Mouse (Mus musculus): ENCODE data around the gene Farp2.

The Farp2 gene

GRCm38 (mm10) chr1:93563224-93563623 is 51.3 kb downstream of the Farp2 start:
- peak; percentile 7 to 8 for DNase-seq (ENCODE audit: low spot score in 2 of 2)

DNA sequence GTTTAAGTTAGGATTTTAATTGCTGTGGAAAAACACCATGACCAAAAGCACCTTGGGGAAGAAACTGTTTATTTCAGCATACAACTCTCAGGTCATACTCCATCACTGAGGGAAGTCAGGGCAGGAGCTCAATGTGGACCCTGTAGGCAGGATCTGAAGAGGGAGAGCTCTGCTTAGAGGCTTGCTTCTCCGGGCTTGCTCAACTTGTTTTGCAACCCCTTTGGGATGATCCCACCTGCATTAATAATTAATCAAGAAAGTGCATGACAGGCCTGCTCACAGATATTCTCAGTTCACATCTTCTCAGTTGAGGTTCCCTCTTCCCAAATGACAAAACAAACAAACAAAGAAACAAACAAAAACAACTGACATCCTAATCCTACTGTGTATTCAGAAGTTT is 51.8 kb downstream of the Farp2 start:
- DNase-seq (ENCODE audit: low spot score in 2 of 2) = no peak

DNA sequence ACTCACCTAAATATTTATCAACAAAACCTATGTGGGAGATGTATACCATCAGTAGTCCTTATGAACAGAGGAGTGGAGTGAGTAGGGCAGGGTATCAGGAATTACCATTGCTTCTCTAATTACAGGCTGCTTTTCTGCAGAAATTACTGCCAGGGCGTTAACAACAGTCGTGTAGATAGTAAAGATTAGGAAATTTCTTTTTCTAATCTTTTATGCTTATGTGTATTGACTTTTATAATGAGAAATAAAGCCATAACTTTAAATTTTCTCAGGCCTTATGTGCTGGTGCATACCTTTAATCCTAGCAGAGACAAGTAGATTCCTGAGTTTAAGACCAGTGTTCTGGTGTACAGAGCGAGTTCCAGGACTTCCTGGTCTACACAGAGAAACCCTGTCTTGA is 52.9 kb downstream of the Farp2 start:
- no peak for DNase-seq (ENCODE audit: low spot score in 2 of 2)

- no peak for DNase-seq (ENCODE audit: low spot score in 2 of 2)
These were observed 55.1 kb downstream of the Farp2 start for GRCm38 (mm10) chr1:93567013-93567412.

DNA sequence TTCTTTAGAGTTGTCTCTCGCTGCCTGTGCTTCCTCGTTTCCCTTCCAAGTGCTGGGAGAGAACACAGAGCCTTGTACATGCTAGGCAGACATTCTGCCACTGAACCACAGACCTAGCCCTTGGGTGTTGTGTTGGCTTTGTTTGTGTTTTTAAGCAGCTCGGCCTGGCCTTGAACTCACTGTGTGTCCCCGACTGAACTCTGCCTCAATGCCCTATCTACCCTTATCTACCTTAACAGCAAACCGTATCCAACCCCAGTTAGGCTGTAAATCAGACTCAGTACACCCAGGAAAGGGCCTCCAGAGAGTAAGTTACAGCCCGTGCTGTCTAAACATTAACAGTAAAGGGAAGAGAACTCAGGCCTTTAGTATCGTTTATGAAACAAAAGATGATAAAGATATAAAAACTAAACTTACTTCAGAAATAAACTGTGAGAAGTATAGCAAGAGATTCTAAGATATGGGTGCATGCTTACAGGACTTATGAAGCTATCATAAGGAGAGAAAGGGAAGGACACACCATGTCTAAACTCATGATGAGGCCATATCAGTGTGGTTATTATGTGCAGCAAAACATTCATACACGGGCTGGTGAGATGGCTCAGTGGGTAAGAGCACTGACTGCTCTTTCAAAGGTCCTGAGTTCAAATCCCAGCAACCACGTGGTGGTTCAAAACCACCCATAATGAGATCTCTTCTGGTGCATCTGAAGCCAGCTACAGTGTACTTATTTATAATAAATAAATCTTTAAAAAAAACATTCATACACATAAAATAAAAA is 56.0 kb downstream of the Farp2 start:
- no peak for DNase-seq (ENCODE audit: low spot score in 2 of 2)

DNA sequence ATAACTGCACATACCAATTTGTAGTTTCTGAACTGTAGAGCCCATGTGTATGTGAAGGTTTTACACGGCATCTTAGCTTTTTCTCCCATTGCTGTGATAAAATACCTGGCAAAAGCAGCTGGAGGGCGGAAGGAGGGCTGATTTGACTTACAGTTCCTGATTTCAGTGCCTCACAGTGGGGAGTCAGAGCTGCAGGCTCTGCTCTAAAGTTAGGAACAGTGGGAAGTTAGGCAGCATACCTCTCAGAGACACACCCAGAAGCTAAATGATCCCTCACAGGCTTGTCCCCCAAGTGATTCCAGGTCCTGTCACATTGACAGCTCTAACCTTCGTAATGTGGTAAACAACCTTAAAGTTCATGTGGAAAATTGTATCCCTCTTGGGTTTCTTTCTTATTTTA is 65.2 kb downstream of the Farp2 start:
- DNase-seq (ENCODE audit: low spot score in 2 of 2) = no peak

GRCm38 (mm10) chr1:93577861-93578260 is 66.0 kb downstream of the Farp2 start:
- DNase-seq (ENCODE audit: low spot score in 2 of 2) = no peak

DNA sequence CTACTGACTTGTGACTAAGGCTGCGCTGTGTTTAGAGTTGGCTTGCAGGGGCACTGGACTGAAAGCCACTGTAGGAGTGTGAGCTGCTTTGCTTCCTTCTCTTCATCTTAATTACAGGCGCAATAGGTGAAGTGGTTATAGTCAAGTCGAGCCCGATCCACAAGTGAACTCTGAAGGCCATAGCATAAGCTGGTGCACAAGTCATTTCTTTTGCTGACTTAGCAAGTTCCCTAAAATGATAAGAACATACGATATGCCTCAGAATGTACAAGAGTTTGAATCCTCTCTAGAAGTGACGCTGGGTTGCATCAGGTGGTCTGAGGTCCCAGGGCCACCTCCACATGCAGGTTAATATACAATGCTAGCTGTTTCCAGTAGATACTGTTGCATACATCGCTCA is 69.7 kb downstream of the Farp2 start:
- no peak for DNase-seq (ENCODE audit: low spot score in 2 of 2)

DNA sequence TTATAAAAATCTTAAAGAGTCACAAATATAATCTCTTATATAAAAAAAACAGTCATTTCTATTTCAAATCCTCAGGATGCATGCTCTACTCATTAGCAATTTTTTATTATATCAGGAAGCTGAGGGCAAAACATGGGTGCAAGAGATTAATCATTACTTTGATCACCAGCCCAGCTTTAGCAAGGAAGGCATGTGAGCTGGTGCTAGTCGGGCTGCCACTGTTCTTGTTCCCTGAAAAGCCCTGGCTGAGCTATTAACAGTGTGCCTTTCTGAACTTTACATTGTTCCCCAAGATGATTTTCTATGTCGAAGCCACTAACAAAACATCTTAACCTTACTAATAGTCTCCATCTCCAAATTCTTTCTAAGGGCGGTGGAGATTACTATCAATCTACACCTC is 76.5 kb downstream of the Farp2 start:
- DNase-seq (ENCODE audit: low spot score in 2 of 2) = no peak

- no peak for DNase-seq (ENCODE audit: low spot score in 2 of 2)
These were observed 82.1 kb downstream of the Farp2 start for GRCm38 (mm10) chr1:93593960-93594359.

DNA sequence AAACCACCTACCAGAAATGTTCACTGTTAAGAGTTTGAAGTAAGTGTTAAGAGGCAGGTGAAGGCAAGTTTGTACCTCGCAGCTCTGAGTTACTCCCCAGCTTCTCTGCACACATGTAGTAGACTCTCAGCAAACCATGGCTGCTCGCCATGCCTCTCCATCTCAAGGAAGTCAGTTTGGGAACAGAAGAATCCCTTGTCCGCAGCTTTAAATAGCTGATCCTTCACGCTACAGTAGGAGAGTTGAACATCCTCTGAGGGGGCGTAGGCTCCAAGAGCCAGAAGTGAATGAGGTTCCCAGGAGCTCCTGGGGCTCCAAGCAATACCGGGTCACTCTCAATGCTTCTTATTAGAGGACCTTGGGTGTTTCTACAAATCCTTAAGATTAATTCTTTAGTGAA is 84.0 kb downstream of the Farp2 start:
- no peak for DNase-seq (ENCODE audit: low spot score in 2 of 2)

- no peak for DNase-seq (ENCODE audit: low spot score in 2 of 2)
These were observed 91.0 kb downstream of the Farp2 start for GRCm38 (mm10) chr1:93602911-93603310.

DNA sequence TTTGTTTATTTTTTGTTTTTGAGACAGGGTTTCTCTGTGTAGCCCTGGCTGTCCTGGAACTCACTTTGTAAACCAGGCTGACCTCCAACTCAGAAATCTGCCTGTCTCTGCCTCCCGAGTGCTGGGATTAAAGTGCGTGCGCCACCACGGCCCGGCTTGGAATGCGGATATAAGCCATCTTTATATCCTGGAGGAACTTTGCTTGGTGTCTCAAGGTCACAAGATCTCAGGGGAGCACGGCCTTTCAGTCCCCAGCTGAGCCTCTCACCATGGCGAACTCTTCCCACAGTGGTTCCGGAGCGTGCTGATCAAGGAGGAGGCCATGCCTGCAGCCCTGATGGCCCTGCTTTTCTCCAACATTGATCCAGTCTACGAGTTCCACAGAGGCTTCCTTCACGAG is 92.0 kb downstream of the Farp2 start:
- no peak for DNase-seq (ENCODE audit: low spot score in 2 of 2)

DNA sequence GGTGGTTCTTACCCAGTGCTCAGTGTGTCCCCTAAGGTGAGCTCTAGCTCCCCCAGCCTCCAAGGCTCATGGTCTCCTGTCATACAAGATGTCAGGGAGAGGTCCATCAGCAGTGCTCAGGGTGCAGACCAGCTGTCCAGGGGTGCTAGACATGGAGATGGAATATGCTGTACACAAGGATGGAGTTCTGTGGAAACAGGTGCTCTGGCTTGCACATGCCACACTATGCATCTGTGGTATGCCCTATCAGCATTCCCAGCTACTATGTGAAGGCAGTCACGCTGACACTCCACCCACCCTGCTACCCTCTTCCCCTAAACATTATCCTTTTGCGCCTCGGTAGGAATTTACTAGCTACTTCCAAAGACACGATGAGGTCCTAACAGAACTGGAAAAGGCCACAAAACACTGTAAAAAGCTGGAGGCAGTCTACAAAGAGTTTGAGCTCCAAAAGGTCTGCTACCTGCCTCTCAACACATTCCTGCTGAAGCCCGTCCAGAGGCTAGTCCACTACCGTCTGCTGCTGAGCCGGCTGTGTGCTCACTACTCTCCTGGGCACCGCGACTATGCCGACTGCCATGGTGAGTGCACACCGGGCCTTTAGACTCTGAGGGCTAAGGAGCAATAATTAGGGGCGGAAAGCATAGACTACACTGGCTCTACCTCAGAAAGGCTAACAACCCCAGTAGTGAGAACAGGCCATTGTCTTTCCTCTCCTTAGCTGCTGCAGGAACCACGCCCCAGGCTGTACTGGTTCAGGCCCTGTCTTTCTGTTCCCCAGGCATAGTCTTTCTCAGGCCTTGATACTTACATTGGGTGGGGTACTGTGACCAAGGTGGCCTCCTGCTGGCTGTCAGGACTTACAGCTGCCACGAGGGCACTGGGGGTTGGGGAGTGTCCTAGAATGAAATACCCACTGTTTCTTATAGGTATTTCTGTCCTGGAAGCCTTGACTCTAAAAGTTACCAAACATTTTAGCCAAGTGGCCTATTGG is 95.5 kb downstream of the Farp2 start:
- no peak for DNase-seq (ENCODE audit: low spot score in 2 of 2)

DNA sequence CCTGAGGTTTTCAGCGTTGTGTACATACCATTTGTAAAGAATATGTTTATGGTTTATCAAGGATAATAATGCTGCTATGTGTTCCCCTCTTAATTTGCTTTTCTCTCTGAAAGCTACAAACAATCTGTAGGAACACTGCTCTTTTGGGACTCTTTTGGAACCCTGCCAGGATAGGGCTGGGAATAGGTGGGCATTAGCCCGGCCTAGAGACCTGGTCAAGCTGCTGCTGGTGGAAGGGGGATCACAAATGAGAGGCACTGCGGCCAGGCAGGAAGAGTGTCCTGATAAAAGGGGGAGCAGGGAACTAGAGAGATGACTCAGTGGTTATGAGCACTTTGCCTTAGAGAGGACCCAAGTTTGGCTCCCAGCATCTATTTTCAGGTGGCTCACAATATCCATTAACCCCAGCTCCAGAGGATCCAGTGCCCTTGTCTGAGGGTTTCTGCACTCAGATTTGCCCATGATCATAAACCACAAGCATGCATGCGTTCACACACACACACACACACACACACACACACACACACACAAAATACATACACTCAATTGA is 96.9 kb downstream of the Farp2 start:
- DNase-seq (ENCODE audit: low spot score in 2 of 2) = no peak

- DNase-seq (ENCODE audit: low spot score in 2 of 2) = no peak
These were observed 97.9 kb downstream of the Farp2 start for GRCm38 (mm10) chr1:93609762-93610161.

DNA sequence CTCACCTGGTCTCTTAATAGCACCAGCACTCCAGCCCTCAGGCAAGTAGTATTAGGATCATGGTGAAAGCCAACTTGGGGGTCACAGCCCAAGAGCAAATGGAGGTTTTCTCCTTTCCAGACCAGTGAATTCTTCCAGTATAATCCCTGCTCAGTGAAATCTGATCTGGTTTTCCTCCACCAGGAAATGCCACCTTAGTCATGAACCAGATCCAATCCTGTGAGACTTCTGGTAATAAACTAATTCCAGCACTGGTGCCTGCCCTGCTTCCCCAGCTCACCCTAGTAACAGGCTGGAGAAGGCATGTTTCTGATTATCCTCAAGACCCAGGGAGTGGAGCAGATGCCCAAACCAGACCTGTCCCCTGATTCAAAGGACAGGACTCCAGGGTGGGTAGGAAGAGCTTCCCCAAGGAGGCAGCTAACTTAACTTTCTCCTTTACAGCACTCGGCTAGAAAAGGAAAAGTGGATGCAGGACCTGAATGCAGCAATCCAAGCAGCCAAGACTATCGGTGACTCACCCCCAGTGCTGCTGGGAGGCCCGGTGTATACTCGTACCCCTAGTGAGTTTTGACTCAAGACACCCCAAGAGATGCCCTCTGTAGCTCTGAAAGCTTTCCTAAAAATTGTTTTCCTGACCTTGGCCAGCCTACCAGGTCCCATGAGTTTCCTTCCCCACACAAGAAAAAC is 106.3 kb downstream of the Farp2 start:
- DNase-seq (ENCODE audit: low spot score in 2 of 2) = no peak

GRCm38 (mm10) chr1:93618948-93619347 is 107.1 kb downstream of the Farp2 start:
- no peak for DNase-seq (ENCODE audit: low spot score in 2 of 2)

- no peak for DNase-seq (ENCODE audit: low spot score in 2 of 2)
These were observed 112.6 kb downstream of the Farp2 start for GRCm38 (mm10) chr1:93624502-93624901.

DNA sequence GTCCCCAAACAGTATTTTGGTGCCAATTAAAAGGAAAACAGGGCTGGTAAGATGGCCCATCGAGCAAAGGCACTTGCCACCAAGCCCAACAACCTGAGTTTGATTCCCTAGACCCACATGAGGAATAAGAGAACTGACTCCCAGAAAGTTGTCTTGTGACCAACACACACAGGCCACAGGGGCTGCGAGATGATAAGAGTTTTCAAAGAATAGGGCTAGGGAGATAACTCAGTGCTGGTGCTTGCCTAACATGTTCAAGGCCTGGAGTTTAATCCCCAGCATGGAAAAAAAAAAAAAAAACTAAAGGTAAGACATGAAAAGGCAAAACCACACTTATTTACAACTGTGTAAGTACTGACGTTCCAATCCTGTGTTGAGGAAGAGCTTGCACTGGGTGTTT is 118.9 kb downstream of the Farp2 start:
- no peak for DNase-seq (ENCODE audit: low spot score in 2 of 2)

GRCm38 (mm10) chr1:93632723-93633122 is 120.8 kb downstream of the Farp2 start:
- DNase-seq (ENCODE audit: low spot score in 2 of 2) = no peak

DNA sequence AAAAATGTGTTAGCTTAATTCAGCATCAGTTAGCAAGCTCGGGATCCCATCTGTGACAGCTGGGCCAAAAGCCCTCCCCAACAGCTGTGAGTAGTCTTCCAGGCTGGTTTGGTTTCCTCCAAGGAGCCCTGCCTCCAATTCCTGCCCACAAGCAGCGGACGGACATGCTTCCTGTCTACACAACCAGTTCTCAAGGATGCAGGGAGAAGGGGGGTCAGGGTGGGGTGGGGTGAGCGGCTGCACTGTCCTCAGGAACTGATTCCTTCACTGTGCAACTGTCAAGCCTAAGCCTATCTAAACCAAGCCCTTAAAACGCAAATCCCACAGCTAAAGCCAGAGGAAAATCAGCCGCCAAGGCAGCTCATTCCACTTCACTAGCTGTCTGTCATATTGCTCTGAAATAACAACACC is 122.6 kb downstream of the Farp2 start:
- DNase-seq (ENCODE audit: low spot score in 2 of 2) = no peak

Measured in urinary bladder, adult 18-20 months (tissue).